Mouse (Mus musculus): Measurements from ENCODE around the gene Ndufv1. TPM values are rescaled to one million over a fixed set of nuclear protein-coding genes. Genes with fewer than 3 reads are reported as not detected.

Ndufv1 gene
- polyA plus RNA-seq, 1 experiment from 2014 or later = 277 TPM

DNA sequence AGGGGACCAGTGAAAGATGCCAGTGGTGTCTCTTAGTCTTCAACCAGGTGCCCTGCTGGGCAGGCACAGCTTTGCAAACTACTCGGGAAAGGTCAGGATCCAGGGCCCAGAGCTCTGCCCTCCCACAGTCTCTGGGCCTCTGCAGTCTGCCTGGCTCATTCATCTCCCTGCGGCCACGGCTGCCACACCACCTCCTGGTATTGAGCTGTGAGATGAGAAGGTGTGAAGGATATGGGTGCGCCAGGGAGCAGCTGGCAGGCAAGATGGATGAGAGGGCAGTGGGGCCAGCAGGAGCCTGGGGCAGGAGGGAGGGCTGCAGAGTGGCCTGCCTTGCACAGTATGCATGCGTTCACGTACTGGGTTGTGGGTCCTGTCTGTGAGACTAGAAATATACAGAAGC is 21.8 kb downstream of the Ndufv1 start:
- H3K4me3 ChIP-seq (ENCODE audit: low read length) = no peak overlapping the region
- 52% methylated on average over 6 of the region's 6 CpGs for WGBS
- H3K4me1 ChIP-seq (ENCODE audit: control insufficient read depth, insufficient read depth, low read depth, low read length) = no peaks in the 10 kb centered on the region; the same call in 1 of the 2 replicates
- H3K36me3 ChIP-seq (ENCODE audit: control insufficient read depth, insufficient read depth, low read length) = no peaks in the 10 kb centered on the region
- H3K27me3 ChIP-seq (replicated peaks; ENCODE audit: control insufficient read depth, insufficient read depth, low read length) = no peaks in the 10 kb centered on the region
- H3K4me2 ChIP-seq (ENCODE audit: low read length) = no peak overlapping the region
- H3K9ac ChIP-seq (ENCODE audit: low read depth, low read length) = no peak overlapping the region
- H3K27ac ChIP-seq (ENCODE audit: low read depth, low read length) = no peak overlapping the region
- no peak for ATAC-seq
- no peaks in the 10 kb centered on the region for H3K9me3 ChIP-seq (ENCODE audit: control insufficient read depth, low read length)

- H3K4me3 ChIP-seq (ENCODE audit: low read length) = no peak overlapping the region
- WGBS = 88% methylated on average over 4 of the region's 4 CpGs
- no peaks in the 10 kb centered on the region for H3K36me3 ChIP-seq (ENCODE audit: control insufficient read depth, insufficient read depth, low read length)
- H3K9ac ChIP-seq (ENCODE audit: low read depth, low read length) = no peak overlapping the region
- no peak overlapping the region for H3K4me2 ChIP-seq (ENCODE audit: low read length)
- peaks cover 3% of the 10 kb centered on the region; the same call in 1 of the 2 replicates for H3K4me1 ChIP-seq (ENCODE audit: control insufficient read depth, insufficient read depth, low read depth, low read length)
- H3K9me3 ChIP-seq (ENCODE audit: control insufficient read depth, low read length) = no peaks in the 10 kb centered on the region
- no peak for ATAC-seq
- no peaks in the 10 kb centered on the region for H3K27me3 ChIP-seq (replicated peaks; ENCODE audit: control insufficient read depth, insufficient read depth, low read length)
- no peak overlapping the region for H3K27ac ChIP-seq (ENCODE audit: low read depth, low read length)
These were observed 23.9 kb downstream of the Ndufv1 start for GRCm38 (mm10) chr19:3988750-3989149.

DNA sequence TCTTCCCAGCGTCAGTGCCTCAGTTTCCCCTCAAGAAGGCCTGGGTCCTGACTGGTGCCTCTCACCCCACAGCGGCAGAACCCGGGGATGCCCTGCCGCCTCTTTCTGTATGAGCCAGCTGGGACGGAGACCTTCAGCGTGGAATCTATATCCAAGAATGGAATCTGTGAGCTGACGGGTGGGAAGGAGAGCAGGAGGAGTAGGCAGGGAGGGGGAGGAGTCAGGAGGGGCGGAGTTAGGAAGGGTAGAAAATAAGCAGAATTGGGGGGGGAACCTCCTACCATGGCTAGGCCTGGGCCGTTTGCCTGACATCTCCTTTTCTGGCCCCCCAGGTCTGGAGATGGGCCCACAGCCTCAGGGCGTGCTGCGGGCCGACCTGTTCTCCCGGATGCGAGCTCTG is 24.5 kb downstream of the Ndufv1 start:
- Histone ChIP-seq H3K4me2 (ENCODE audit: low read length) (no peak overlapping the region), H3K4me1 (ENCODE audit: control insufficient read depth, insufficient read depth, low read depth, low read length) (peaks cover 3% of the 10 kb centered on the region; the same call in 1 of the 2 replicates), H3K27me3 (replicated peaks; ENCODE audit: control insufficient read depth, insufficient read depth, low read length) (no peaks in the 10 kb centered on the region), H3K4me3 (ENCODE audit: low read length) (no peak overlapping the region), H3K36me3 (ENCODE audit: control insufficient read depth, insufficient read depth, low read length) (no peaks in the 10 kb centered on the region), H3K9me3 (ENCODE audit: control insufficient read depth, low read length) (no peaks in the 10 kb centered on the region), H3K9ac (ENCODE audit: low read depth, low read length) (no peak overlapping the region), H3K27ac (ENCODE audit: low read depth, low read length) (no peak overlapping the region)
- 92% methylated on average over 14 of the region's 14 CpGs for WGBS
- no peak for ATAC-seq

- Histone ChIP-seq H3K4me1 (ENCODE audit: control insufficient read depth, insufficient read depth, low read depth, low read length) (peaks cover 3% of the 10 kb centered on the region; the same call in 1 of the 2 replicates), H3K9me3 (ENCODE audit: control insufficient read depth, low read length) (no peaks in the 10 kb centered on the region), H3K4me2 (ENCODE audit: low read length) (no peak within 1 kb of the TSS), H3K9ac (ENCODE audit: low read depth, low read length) (no peak within 1 kb of the TSS; the same call in 1 of the 2 replicates), H3K36me3 (ENCODE audit: control insufficient read depth, insufficient read depth, low read length) (no peaks in the 10 kb centered on the region), H3K27ac (ENCODE audit: low read depth, low read length) (no peak within 1 kb of the TSS), H3K4me3 (ENCODE audit: low read length) (no peak within 1 kb of the TSS), H3K27me3 (replicated peaks; ENCODE audit: control insufficient read depth, insufficient read depth, low read length) (no peaks in the 10 kb centered on the region)
- 13% methylated on average over 7 of the region's 8 CpGs for WGBS
- peak; percentile 51; the same call in 1 of the 2 replicates for ATAC-seq
These were observed 26.3 kb downstream of the Ndufv1 start, which contains the start of gene Acy3 for GRCm38 (mm10) chr19:3986334-3986733. Gene Acy3, plus strand, starts transcription at chr19:3986570.

- Histone ChIP-seq H3K9me3 (ENCODE audit: control insufficient read depth, low read length) (no peaks in the 10 kb centered on the region), H3K4me1 (ENCODE audit: control insufficient read depth, insufficient read depth, low read depth, low read length) (peaks cover 3% of the 10 kb centered on the region; the same call in 1 of the 2 replicates), H3K9ac (ENCODE audit: low read depth, low read length) (no peak overlapping the region), H3K4me2 (ENCODE audit: low read length) (no peak overlapping the region), H3K27me3 (replicated peaks; ENCODE audit: control insufficient read depth, insufficient read depth, low read length) (no peaks in the 10 kb centered on the region), H3K27ac (ENCODE audit: low read depth, low read length) (no peak overlapping the region), H3K36me3 (ENCODE audit: control insufficient read depth, insufficient read depth, low read length) (no peaks in the 10 kb centered on the region), H3K4me3 (ENCODE audit: low read length) (no peak overlapping the region)
- 20% methylated on average over 8 of the region's 8 CpGs for WGBS
- no peak for ATAC-seq
These were observed 27.3 kb downstream of the Ndufv1 start for GRCm38 (mm10) chr19:3985261-3985681.

DNA sequence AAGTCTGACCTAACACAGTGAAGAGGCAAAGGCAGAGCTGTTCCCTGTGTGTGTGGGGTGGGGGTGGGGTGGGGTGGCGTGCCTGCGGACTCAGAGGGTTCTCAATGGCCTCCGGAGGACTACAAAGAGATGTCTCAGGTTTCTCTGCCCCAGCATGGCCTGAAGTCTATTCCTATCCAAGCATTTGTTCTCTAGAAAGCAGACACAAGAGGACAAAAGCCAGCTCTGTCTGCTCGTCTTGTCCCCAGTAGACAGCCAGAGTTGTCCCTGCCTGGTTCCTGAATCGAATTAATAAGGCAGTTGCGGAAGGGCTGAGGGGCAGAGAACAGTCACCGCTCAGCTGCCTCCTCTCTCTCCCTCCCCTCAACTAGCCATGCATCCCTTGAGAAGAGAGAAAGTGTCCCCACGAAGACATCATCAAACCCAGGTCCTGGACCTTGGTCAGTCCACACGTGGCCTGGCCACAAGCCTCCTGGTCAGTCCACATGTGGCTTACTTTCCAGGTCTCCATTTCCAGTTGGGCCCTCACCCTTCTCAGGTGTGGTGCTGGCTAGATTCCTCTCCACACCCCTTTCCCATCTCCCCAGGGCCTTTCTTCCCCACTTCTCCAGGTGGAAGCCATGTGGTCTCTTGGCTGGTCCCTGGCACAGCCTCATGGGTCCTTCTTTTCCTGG is 28.9 kb downstream of the Ndufv1 start:
- H3K27me3 ChIP-seq (replicated peaks; ENCODE audit: control insufficient read depth, insufficient read depth, low read length) = no peaks in the 10 kb centered on the region
- 23% methylated on average over 9 of the region's 9 CpGs for WGBS
- H3K4me1 ChIP-seq (ENCODE audit: control insufficient read depth, insufficient read depth, low read depth, low read length) = peaks cover 3% of the 10 kb centered on the region; the same call in 1 of the 2 replicates
- H3K4me2 ChIP-seq (ENCODE audit: low read length) = no peak overlapping the region
- no peak for ATAC-seq
- H3K9me3 ChIP-seq (ENCODE audit: control insufficient read depth, low read length) = no peaks in the 10 kb centered on the region
- no peak overlapping the region for H3K9ac ChIP-seq (ENCODE audit: low read depth, low read length)
- no peak overlapping the region for H3K4me3 ChIP-seq (ENCODE audit: low read length)
- no peaks in the 10 kb centered on the region for H3K36me3 ChIP-seq (ENCODE audit: control insufficient read depth, insufficient read depth, low read length)
- no peak overlapping the region for H3K27ac ChIP-seq (ENCODE audit: low read depth, low read length)

GRCm38 (mm10) chr19:3980917-3981316 is 31.7 kb downstream of the Ndufv1 start:
- ATAC-seq = no peak
- Histone ChIP-seq H3K4me3 (ENCODE audit: low read length) (no peak overlapping the region), H3K9me3 (ENCODE audit: control insufficient read depth, low read length) (no peaks in the 10 kb centered on the region), H3K4me2 (ENCODE audit: low read length) (no peak overlapping the region), H3K27me3 (replicated peaks; ENCODE audit: control insufficient read depth, insufficient read depth, low read length) (no peaks in the 10 kb centered on the region), H3K9ac (ENCODE audit: low read depth, low read length) (no peak overlapping the region), H3K4me1 (ENCODE audit: control insufficient read depth, insufficient read depth, low read depth, low read length) (0 out of 2 replicates have a peak, but pooled peaks cover 3% of the 10 kb centered on the region), H3K36me3 (ENCODE audit: control insufficient read depth, insufficient read depth, low read length) (no peaks in the 10 kb centered on the region), H3K27ac (ENCODE audit: low read depth, low read length) (no peak overlapping the region)
- WGBS = 80% methylated on average over 9 of the region's 9 CpGs

GRCm38 (mm10) chr19:3980309-3980708 is 32.3 kb downstream of the Ndufv1 start:
- Histone ChIP-seq H3K9me3 (ENCODE audit: control insufficient read depth, low read length) (no peaks in the 10 kb centered on the region), H3K36me3 (ENCODE audit: control insufficient read depth, insufficient read depth, low read length) (no peaks in the 10 kb centered on the region), H3K4me3 (ENCODE audit: low read length) (no peak overlapping the region), H3K9ac (ENCODE audit: low read depth, low read length) (no peak overlapping the region), H3K4me1 (ENCODE audit: control insufficient read depth, insufficient read depth, low read depth, low read length) (0 out of 2 replicates have a peak, but pooled peaks cover 3% of the 10 kb centered on the region), H3K27ac (ENCODE audit: low read depth, low read length) (no peak overlapping the region), H3K4me2 (ENCODE audit: low read length) (no peak overlapping the region), H3K27me3 (replicated peaks; ENCODE audit: control insufficient read depth, insufficient read depth, low read length) (no peaks in the 10 kb centered on the region)
- ATAC-seq = peak; percentile 81
- WGBS = 12% methylated on average over 4 of the region's 4 CpGs

DNA sequence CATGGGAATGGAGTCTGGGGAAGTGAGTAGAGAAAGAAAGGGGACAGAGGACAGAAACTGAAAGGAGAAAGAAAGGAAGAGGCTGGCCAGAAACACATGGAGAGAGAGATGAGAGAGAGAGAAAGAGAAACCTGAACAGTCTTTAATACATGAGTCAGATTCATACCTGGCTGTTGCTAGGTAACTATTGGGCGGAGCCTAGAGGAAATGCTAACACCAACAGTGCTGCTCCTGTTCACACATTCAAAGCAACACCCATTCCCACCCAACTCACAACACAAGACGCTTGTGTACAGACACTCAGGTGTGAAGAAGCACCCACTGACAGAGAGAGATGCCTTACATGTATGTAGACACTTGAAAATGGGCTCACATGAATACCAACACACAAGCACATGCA is 36.7 kb downstream of the Ndufv1 start:
- Histone ChIP-seq H3K9me3 (ENCODE audit: control insufficient read depth, low read length) (no peaks in the 10 kb centered on the region), H3K27me3 (replicated peaks; ENCODE audit: control insufficient read depth, insufficient read depth, low read length) (no peaks in the 10 kb centered on the region), H3K36me3 (ENCODE audit: control insufficient read depth, insufficient read depth, low read length) (no peaks in the 10 kb centered on the region), H3K9ac (ENCODE audit: low read depth, low read length) (no peak overlapping the region), H3K4me2 (ENCODE audit: low read length) (no peak overlapping the region), H3K4me3 (ENCODE audit: low read length) (no peak overlapping the region), H3K27ac (ENCODE audit: low read depth, low read length) (no peak overlapping the region), H3K4me1 (ENCODE audit: control insufficient read depth, insufficient read depth, low read depth, low read length) (no peaks in the 10 kb centered on the region)
- no peak for ATAC-seq
- WGBS = 81% methylated on average over 2 of the region's 2 CpGs
